Mouse (Mus musculus) yolk sac, embryonic 10.5 days (tissue): ENCODE results near the gene Emx2.

Experiments used
- DNase-seq: peaks from one replicate; pipeline ENCODE4 v3.0.0-alpha.2; 2017; ENCODE audit warnings: low spot score

Gene Emx2

GRCm38 (mm10) chr19:59462459-59463292 is 4.5 kb downstream of the Emx2 start:
- DNase-seq: no peak

- DNase-seq: no peak
These were observed 5.8 kb downstream of the Emx2 start for GRCm38 (mm10) chr19:59463842-59464443.

GRCm38 (mm10) chr19:59465281-59465680 is 7.1 kb downstream of the Emx2 start:
- no peak for DNase-seq

GRCm38 (mm10) chr19:59465751-59466410 is 7.7 kb downstream of the Emx2 start:
- DNase-seq: no peak

GRCm38 (mm10) chr19:59466417-59466937 is 8.3 kb downstream of the Emx2 start:
- no peak for DNase-seq

GRCm38 (mm10) chr19:59467016-59467412 is 8.8 kb downstream of the Emx2 start:
- no peak for DNase-seq

- no peak for DNase-seq
These were observed 9.4 kb downstream of the Emx2 start for GRCm38 (mm10) chr19:59467413-59468064.

- DNase-seq: no peak
These were observed 10.1 kb downstream of the Emx2 start for GRCm38 (mm10) chr19:59468065-59468810.

- DNase-seq: no peak
These were observed 11.1 kb downstream of the Emx2 start for GRCm38 (mm10) chr19:59469035-59469949.

GRCm38 (mm10) chr19:59470074-59470630 is 12.0 kb downstream of the Emx2 start:
- DNase-seq: no peak

- DNase-seq: no peak
These were observed 12.7 kb downstream of the Emx2 start for GRCm38 (mm10) chr19:59470913-59471312.

GRCm38 (mm10) chr19:59472844-59473243 is 14.7 kb downstream of the Emx2 start:
- no peak for DNase-seq

- DNase-seq: no peak
These were observed 21.7 kb downstream of the Emx2 start for GRCm38 (mm10) chr19:59479912-59480311.

GRCm38 (mm10) chr19:59480563-59480962 is 22.4 kb downstream of the Emx2 start:
- DNase-seq: no peak

- no peak for DNase-seq
These were observed 34.1 kb downstream of the Emx2 start for GRCm38 (mm10) chr19:59492258-59492657.

- DNase-seq: no peak
These were observed 38.7 kb downstream of the Emx2 start for GRCm38 (mm10) chr19:59496832-59497231.

- no peak for DNase-seq
These were observed 50.7 kb downstream of the Emx2 start for GRCm38 (mm10) chr19:59508896-59509295.

- no peak for DNase-seq
These were observed 55.0 kb downstream of the Emx2 start for GRCm38 (mm10) chr19:59513181-59513580.
